Mouse (Mus musculus) neutrophil, adult 5-6 weeks (primary cell): ENCODE data around the gene Msh5. TPM values are rescaled to one million over a fixed set of nuclear protein-coding genes. Genes with fewer than 3 reads are reported as not detected.

Source experiments
- ATAC-seq: fragments of 151-379, 151-347 bp; 2 replicates; pipeline ENCODE4 v1.8.0; 2017; ENCODE audit warnings: mild to moderate bottlenecking, moderate TSS enrichment; ENCODE audit not compliant: insufficient number of reproducible peaks, poor library complexity, low FRiP score, severe bottlenecking; ENCODE audit errors: extremely low read depth
- total RNA-seq: library from RNA; stranded (forward); fragments of 200-1000 nt; gene quantifications from 2 replicates; pipeline ENCODE4 v1.2.3, GENCODE M21; 2017

Gene Msh5
- total RNA-seq, 1 experiment from 2014 or later: 7.0 TPM

DNA sequence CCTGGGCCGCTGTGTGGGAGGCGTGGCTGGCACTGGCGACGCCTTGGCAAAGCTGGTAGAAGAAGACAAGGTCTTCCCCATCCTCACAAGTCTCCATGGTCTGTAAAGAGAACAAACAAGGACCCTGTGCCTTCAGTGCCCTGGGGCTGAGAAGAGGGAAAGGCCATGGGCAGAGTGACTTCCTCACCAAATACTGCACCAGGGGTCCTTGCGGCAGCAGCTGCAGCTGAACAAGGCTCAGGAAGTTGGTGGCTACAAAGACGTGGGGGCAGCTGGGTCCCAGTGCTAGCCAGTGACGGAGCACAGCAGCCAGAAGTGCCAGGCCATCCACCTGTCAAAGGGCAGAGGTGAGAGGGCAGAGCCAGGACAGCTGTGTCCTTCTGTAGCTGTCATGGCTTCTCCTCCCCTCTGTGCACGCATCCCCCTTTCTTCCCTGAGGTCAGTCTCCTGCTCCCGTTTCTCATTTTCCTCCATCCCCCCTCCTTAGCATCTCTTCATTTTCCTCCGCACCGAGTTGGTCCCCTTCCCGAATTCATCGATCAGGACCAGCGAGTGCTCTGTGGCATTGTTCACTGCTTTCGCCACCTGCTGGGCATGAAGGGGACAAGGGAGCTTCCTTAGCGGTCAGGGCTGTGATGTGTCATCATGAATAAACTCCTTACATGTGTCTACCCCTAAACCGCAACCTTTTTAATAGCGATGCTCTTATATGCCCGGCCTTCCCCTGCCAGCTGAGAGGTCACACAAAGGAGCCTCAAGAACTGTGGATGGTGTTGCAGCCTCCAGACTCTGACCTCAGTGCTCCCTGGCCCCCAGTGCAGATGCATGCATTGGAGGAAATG lies 16.6 kb downstream of the Msh5 start:
- peak; percentile 42; the same call in 1 of the 2 replicates for ATAC-seq

DNA sequence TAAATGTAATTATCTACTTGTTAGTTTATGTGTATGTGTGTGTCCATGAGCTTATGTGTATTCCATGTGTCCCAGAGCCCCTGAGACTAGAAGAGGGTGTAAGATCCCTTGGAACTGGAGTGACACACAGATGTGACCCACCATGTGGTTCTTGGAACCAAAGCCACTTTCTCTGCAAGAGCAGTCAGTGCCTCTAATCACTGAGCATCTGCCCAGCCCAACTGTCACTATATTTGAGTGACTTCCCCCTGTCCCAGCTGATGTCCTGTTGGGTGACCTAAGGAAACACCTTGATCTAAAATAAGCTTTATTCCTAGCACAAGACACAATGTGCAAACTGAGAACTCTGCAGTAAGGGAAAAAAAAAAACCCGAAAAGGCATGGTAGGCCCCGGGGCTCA lies 18.2 kb downstream of the Msh5 start:
- ATAC-seq: no peak

DNA sequence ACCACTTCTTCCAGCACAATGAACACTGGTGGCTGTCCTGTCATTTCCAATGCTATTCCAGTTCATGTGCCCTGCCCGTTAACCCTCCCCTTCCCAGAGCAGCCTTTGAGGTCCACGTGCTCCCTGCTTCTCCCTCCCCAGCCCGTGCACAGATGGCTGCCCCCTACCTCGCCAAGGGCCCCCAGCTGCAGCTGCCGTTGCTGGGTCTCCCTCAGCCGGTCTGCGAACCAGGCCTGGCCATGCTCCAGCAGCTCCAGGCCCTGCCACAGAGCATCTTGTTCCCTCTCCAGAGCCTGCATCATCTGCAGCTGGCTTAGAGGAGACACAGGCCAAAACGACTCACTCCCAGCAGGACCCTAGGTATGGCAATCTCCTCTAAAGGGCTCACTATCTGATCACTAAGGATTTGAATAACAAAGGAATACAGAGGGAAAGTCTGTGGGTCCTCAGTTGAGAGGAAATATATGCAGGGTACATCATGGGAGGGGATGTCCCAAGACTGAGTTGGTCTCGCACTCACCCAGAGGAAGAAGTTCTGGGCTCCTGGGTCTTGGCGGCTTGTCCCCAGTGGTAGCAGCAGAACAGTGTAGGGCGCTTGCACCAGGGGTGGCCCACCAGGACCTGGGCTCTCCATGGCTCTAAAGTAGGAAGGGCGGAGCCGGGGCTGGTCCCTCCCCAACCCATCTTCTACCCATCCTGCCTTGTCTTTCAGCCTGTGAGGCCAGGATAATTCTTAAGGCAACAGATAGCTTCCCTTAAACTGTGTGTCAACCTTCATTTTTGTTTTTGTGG lies 19.1 kb downstream of the Msh5 start, which contains the start of gene Sapcd1:
TSS of gene Sapcd1 (minus strand) at position 740 of the 792 bp plus-strand sequence.
- no peak for ATAC-seq

DNA sequence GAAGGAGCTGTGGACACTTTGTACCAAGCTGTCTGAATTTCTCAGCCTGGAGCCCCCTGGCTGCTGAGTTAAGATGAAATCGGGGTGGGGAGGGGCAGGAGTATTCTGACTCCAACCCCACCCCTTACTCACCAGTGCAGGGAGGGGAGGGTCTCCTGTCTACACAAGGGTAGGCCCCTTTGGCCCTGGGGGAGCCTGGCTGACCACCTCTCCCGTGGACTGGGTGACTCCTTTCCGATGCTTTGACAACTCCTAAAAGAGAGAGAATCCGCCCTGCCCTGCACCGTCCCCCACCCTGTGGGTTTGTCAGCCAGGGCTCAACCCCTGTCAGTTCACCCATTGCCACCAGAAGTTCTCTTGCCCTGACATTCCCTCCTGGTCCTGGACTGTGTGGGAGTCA lies 20.3 kb downstream of the Msh5 start:
- ATAC-seq: no peak

DNA sequence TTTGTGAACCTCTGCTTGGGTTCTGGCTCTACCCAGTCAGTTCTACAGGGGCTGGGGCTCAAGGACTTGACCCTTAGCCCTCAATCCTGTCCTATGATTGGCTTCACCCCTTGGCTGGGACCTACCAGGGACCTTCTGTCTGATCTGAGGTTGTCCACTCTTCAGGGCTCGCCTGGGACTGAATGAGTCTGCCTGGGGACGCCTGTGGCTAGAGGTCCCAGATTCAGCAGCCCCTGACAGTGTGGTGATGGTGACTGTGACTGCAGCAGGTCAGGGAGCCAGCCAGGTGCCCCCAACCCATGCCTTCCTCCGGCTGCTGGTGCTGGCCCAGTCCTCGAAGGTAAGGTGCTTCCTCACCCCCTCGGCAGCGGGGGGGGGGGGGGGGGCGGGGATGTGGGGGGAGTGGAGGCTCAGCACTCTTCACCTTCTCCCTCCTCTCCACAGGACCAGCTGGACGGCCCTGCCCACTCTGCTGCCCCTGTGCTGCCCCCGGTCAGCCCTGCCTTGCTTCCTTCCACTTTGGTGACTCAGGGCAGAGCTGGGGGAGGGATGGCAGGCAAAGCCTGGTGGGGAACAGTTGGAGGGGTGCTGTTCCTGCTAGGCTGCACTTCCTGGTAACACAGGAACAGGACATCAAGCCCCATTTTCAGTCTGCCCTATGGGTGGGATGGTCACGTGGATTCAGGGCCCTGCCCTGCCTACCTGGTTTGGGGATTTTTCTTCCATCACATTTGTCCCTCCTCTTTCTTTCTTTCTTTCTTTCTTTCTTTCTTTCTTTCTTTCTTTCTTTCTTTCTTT lies 21.7 kb downstream of the Msh5 start:
- no peak for ATAC-seq

DNA sequence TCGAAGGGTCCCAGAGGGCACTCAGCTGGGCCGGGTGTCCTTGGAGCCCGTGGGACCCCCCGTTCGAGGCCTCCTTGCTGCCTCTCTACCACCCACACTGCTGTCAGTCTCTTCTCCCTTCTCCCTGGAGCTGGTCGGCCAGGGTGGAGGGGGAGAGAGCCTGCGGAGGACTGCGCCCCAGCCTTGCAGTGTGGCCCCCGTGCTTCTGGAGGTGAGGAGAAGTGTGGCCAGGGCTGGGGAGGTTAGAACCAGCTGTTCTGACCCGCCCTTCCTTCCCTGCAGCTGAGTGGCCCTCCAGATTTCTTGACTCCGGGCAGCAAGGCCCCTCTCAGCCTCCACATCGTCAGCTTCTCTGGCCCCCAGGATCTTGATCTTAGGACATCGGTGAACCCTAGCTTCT lies 22.3 kb downstream of the Msh5 start:
- no peak for ATAC-seq

DNA sequence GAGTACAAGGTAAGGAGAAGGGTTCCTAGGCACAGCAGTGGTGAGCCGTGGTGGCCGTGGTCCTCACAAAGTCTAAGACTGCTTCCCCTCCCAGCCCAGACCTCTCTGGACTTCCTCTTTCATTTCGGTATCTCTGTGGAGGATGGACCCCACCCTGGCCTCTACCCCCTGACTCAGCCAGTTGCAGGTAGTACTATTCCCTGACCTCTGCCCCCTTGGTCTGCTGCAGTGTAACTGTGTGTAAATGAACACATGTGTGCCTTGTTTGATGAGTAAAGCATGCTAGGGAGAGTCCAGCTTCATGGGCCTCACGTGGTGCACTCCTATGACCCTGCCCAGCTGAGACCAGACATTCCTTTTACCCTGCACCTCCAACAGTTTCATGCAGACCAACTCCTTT lies 22.8 kb downstream of the Msh5 start:
- peak; percentile 30; the same call in 1 of the 2 replicates for ATAC-seq

DNA sequence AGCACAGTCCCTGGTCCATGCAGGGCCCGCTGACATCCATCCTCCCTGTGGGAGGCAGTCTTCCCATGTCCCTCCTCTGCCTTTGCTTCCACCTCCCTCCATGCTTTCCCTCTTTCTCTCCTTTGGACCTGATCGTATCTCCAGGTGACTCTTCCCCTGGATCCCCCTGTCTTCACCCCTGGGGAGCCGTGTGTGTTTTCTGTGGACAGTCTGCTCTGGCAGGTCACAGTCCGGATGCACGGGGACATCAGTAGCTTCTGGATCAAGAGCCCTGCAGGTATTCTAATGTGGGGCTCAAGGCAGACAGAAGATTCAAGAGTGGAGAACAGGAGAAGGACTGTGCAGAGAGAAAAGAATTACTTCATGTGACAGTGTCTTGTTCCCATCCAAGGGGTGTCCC lies 23.3 kb downstream of the Msh5 start:
- ATAC-seq: no peak

DNA sequence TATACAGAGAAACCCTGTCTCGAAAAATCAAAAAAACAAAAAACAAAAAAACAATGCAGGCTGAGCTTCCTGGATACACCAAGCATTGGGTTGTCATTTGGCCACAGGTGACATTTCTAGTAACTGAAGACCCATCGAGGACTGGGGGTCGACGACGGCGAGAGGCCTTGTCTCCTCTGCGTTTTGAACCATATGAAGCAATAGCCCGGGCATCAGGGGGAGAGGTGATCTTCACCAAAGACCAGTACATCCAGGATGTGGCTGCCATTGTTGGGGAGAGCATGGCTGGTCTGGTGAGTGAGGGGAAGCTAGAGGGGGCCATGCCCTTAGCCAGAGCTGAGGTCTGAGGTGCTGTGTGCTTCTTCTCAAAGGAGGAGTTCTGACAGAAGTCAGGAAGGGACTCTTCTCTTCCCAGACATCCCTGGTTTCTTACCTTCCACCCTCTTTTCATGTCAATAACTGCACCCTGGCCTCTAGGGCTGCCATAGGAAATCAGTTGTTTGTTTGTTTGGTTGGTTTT lies 23.9 kb downstream of the Msh5 start:
- ATAC-seq: no peak

DNA sequence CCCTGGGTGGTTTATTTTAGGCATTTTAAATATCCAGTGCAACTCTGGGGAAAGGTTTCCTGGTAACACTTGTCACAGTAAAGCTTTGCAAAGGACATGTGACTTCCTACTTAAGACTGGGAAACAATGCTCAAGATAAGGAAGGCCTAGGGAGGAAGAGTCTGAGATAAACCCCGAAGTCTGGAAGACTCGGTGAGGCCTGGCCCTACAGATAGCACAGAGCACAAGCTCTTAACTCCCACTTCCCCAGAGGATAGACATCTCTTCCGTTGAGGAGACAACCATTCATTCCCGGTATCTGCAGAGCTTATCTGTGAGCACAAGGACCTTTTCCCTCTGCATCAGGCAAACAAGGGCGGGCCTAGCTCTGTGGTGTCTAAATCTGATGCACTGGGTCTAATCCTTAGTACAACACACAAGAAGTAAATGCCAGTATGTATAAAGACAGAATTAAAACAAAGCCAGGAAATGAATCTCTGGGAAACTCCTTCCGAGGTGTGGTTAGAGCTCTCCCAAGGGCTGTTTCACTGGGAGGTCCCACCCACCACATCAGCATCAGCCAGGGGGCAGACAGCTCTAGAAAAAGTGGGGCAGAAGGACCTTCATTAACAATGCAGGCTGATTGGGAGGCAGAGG lies 24.6 kb downstream of the Msh5 start:
- ATAC-seq: no peak

DNA sequence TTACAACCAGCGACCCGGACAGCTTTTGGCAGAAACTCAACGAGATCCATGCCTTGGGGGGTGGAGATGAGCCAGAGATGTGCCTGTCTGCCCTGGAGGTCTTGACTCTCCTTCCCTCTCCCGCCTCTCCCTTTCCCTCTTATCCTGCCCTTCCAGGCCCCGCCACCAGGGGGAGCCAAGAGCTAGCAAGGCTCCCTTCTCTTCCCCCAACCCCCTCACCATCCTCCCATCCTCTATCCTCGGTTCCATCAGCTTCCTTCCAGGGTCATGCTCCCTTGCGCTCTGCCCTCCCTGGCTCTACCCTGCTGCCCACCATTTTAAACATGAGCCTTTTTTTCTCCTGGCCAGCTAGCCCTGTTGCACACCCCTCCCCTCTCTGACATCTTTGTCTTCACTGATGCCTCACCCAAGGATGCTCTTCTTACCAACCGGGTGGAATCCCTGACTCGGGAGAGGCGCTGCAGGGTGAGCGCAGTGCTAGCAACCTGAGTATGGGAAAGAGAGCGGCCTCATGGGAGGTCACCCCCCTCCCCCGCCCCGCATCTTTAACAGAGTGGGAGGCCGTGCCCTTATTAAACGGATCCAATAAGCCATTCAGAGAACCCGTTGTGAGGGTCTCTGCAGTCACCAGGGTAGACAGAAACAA lies 25.3 kb downstream of the Msh5 start:
- ATAC-seq: peak; percentile 68

DNA sequence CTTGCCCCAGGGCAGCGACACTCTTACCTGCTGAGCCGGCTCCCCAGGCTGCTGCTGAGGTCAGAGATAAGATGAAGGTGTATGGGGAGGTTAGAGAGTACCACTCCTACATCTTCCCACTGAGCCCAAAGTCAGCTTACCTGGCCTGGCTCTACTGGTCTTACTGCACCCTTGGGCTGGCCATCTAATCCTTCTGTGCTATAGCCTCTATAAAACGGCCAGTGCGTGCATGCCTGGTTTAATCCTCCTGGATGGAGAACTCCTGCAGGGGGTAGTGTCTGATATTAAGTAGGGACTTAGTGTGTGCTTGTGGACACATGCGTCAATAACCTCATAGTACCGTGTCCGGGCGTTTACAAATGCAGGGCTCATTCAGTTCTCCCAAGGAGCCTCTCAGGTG lies 26.0 kb downstream of the Msh5 start:
- no peak for ATAC-seq

DNA sequence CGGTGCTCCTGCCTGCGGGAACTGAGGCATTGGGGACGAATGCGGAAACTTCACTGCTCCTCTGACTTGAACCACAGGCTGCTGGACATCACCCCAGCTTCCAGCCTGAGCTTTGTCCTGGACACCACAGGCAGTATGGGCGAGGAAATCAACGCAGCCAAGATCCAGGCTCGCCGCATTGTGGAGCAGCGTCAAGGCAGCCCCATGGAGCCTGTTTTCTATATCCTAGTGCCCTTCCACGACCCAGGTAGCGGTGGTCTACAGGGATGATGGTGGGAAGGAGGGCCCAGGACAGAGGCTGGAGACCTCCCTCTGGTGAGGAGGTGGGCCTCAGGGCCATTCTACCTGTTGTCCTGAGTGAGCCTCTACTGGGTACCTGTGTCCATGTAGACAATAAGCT lies 26.7 kb downstream of the Msh5 start:
- no peak for ATAC-seq

DNA sequence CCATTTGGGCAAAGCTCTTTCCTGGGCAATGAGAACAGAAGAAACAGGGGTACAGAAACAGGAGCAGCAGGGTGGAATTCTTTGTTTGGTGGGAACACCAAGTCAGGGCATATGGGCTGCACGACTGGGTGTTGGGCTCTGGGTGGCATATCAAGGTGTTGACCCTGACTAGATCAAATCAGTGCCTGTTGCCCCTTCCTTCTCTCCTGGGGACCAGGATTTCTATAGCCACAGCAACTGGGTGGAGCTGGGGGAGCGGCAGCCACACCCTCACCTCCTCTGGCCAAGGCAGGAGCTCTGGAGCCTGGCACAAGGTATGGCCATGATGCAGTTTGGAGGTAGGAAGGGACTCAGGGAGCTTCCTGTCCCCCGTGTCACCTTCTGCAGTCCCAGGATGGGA lies 28.4 kb downstream of the Msh5 start:
- no peak for ATAC-seq

DNA sequence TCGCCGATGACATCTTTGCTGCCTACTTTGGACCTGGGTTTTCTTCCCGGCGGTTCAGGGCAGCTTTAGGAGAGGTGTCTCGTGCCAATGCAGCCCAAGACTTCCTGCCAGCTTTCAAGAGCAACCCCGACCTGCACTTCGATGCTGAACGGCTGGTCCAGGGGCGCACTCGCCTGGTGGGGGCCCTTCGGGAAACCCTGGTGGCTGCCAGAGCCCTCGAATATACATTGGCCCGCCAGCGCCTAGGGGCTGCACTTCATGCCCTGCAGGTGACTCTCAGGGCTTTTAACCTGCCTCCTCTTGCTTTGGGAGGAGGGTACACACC lies 28.9 kb downstream of the Msh5 start:
- no peak for ATAC-seq

DNA sequence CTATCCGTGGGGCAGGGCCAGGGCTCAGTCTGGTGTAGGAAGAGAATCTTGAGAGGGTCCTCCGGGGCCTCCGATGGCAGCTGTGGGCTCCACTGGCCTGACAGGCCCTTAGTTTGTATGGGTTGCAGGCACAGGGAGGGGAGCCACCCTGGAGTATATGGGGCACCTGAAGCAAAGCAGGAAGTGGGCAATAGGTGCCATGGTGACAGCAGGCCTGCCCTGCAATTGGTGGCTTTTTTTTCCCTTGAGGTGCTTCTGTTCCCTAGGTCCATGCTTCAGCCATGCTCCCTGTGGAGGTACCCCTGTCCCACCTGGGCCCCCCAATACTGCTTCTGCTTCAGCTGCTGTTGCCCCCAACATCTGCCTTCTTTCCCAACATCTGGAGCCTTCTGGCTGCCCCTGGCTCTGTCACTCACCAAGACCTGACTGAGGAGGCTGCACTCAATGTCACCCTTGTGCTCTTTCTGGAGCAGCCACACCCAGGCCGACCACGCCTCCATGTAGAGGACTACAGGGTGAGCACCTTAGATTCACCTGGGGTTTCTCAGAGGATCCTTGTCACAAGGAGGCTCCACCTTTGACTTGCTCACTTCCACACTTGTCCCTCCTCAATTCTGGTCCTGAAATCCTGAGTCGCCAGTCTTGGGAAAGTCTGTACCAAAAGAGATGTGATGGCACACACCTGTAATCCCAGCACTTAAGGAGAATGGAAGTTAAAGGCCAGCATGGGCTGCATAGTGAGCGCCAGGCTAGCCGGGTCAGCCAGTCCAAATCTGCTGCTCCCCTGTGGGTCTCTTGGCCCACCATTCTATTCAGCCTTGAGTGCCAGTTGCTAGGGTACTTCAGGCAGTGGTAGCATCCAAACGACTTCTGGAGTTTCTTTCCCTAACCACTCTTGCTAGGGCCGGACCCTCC lies 29.5 kb downstream of the Msh5 start:
- ATAC-seq: 0 out of 2 replicates have a peak, but pooled peaks have one; percentile 27

DNA sequence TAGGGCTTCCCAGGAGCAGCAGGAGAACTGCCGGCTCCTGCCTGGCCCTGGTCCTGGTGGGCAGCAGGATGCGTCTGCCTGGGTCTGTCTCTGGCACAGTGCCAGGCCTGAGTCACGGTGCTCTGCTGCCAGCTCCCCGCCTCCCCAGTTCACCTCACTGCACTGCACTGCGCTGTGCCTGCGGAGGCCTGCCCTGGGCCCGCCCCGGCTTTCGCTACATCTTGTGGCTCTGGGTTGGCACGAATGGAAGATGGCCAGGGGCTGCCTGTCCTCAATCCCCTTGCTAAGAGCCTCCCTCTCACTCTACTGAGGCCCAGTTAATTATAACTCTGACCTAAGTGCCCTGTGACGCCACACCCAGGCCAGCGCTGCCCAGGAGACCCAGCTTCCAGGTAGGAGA lies 30.2 kb downstream of the Msh5 start, which contains the start of gene Vwa7:
TSS of gene Vwa7 (plus strand) at position 204 of the 400 bp plus-strand sequence.
- no peak for ATAC-seq
